Mouse (Mus musculus): ENCODE measurements around the gene Plcxd2. TPM values are rescaled to one million over a fixed set of nuclear protein-coding genes. Genes with fewer than 3 reads are reported as not detected.

The Plcxd2 gene
- polyA plus RNA-seq, 1 experiment from 2014 or later, result 0.20 TPM

DNA sequence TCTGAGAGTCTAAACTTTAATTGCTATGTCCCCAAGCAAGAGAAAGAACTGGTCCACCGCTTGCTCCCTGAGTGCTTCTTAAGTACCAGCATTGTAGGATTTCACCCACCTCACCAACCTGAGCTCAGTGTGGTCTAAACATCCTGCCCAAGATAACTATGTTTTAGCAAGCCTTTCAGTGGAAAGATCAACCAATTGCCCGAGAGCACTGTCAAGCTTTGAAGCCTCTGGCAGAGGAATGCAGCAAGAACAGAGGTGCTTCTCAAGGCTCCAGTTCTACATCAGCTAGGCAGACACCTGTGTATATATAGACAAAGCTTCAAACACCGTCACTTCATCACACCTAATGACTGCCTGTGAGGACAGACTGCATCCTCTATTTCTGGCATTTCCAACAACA is 1.3 kb downstream of the Plcxd2 start:
- Histone ChIP-seq H3K4me2 (replicated peaks; ENCODE audit: low read depth, low read length) (no peak overlapping the region), H3K9me3 (ENCODE audit: low read length) (no peaks in the 10 kb centered on the region), H3K4me1 (ENCODE audit: insufficient read depth, low read depth, low read length) (no peaks in the 10 kb centered on the region; the same call in 1 of the 2 replicates), H3K27me3 (replicated peaks; ENCODE audit: insufficient read depth, low read length) (no peaks in the 10 kb centered on the region), H3K9ac (replicated peaks; ENCODE audit: low read depth) (no peak overlapping the region), H3K27ac (ENCODE audit: low read length) (no peak overlapping the region), H3K4me3 (ENCODE audit: low read depth, low read length) (no peak overlapping the region), H3K36me3 (ENCODE audit: insufficient read depth, low read length) (no peaks in the 10 kb centered on the region)
- DNase-seq (ENCODE audit: low spot score), result no peak
- 48% methylated on average over 3 of the region's 3 CpGs for WGBS
- no peak for ATAC-seq
- TF ChIP-seq CTCF (IDR thresholded peaks at IDR 0.05), result no peak
- no peak for TF ChIP-seq EP300 (IDR thresholded peaks at IDR 0.05)

- Histone ChIP-seq H3K4me2 (replicated peaks; ENCODE audit: low read depth, low read length) (no peak overlapping the region), H3K9ac (replicated peaks; ENCODE audit: low read depth) (no peak overlapping the region), H3K4me1 (ENCODE audit: insufficient read depth, low read depth, low read length) (no peaks in the 10 kb centered on the region; the same call in 1 of the 2 replicates), H3K27ac (ENCODE audit: low read length) (no peak overlapping the region), H3K9me3 (ENCODE audit: low read length) (no peaks in the 10 kb centered on the region), H3K27me3 (replicated peaks; ENCODE audit: insufficient read depth, low read length) (no peaks in the 10 kb centered on the region), H3K4me3 (ENCODE audit: low read depth, low read length) (no peak overlapping the region), H3K36me3 (ENCODE audit: insufficient read depth, low read length) (no peaks in the 10 kb centered on the region)
- TF ChIP-seq EP300 (IDR thresholded peaks at IDR 0.05) (no peak), CTCF (IDR thresholded peaks at IDR 0.05) (no peak)
- no peak for DNase-seq (ENCODE audit: low spot score)
- no peak for ATAC-seq
- 66% methylated on average over 5 of the region's 5 CpGs for WGBS
These were observed 1.9 kb downstream of the Plcxd2 start for GRCm38 (mm10) chr16:46008036-46008605.

DNA sequence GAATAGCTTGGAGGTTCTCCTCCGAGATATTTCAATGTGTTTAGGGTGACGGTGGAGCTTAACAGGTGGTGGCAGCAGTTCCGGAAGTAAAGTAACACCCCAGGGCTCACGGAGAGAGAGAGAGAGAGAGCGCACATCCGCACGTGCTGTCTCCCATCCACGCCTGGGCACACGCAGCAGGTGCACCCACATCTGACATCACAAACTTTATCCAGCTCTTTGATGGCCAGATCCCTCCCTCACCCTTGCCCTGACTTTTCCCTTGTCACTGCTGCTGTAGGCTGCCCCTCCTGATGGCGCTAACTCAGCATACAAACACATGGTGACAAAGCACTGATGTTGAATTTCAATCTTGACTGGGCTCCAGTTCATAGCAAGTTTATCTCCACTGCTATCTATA is 3.8 kb downstream of the Plcxd2 start:
- TF ChIP-seq CTCF (IDR thresholded peaks at IDR 0.05), result no peak
- no peak for TF ChIP-seq EP300 (IDR thresholded peaks at IDR 0.05)
- DNase-seq (ENCODE audit: low spot score) (no peak), ATAC-seq (no peak)
- no peaks in the 10 kb centered on the region for H3K9me3 ChIP-seq (ENCODE audit: low read length)
- no peak overlapping the region for H3K4me3 ChIP-seq (ENCODE audit: low read depth, low read length)
- no peaks in the 10 kb centered on the region for H3K27me3 ChIP-seq (replicated peaks; ENCODE audit: insufficient read depth, low read length)
- H3K4me1 ChIP-seq (ENCODE audit: insufficient read depth, low read depth, low read length), result no peaks in the 10 kb centered on the region; the same call in 1 of the 2 replicates
- H3K27ac ChIP-seq (ENCODE audit: low read length), result no peak overlapping the region
- 78% methylated on average over 10 of the region's 10 CpGs for WGBS
- H3K9ac ChIP-seq (replicated peaks; ENCODE audit: low read depth), result no peak overlapping the region
- no peak overlapping the region for H3K4me2 ChIP-seq (replicated peaks; ENCODE audit: low read depth, low read length)
- no peaks in the 10 kb centered on the region for H3K36me3 ChIP-seq (ENCODE audit: insufficient read depth, low read length)

- no peaks in the 10 kb centered on the region for H3K4me1 ChIP-seq (ENCODE audit: insufficient read depth, low read depth, low read length)
- no peaks in the 10 kb centered on the region for H3K36me3 ChIP-seq (ENCODE audit: insufficient read depth, low read length)
- H3K27ac ChIP-seq (ENCODE audit: low read length), result no peak overlapping the region
- no peak overlapping the region for H3K4me3 ChIP-seq (ENCODE audit: low read depth, low read length)
- no peaks in the 10 kb centered on the region for H3K27me3 ChIP-seq (replicated peaks; ENCODE audit: insufficient read depth, low read length)
- no peak overlapping the region for H3K4me2 ChIP-seq (replicated peaks; ENCODE audit: low read depth, low read length)
- ATAC-seq (no peak), DNase-seq (ENCODE audit: low spot score) (no peak)
- H3K9me3 ChIP-seq (ENCODE audit: low read length), result no peaks in the 10 kb centered on the region
- TF ChIP-seq EP300 (IDR thresholded peaks at IDR 0.05), result no peak
- TF ChIP-seq CTCF (IDR thresholded peaks at IDR 0.05), result no peak
- WGBS, result 81% methylated on average over 10 of the region's 10 CpGs
- H3K9ac ChIP-seq (replicated peaks; ENCODE audit: low read depth), result no peak overlapping the region
These were observed 8.4 kb downstream of the Plcxd2 start for GRCm38 (mm10) chr16:46001550-46002166.

GRCm38 (mm10) chr16:46000976-46001375 is 9.0 kb downstream of the Plcxd2 start:
- Histone ChIP-seq H3K36me3 (ENCODE audit: insufficient read depth, low read length) (no peaks in the 10 kb centered on the region), H3K9me3 (ENCODE audit: low read length) (no peaks in the 10 kb centered on the region), H3K4me2 (replicated peaks; ENCODE audit: low read depth, low read length) (no peak overlapping the region), H3K27me3 (replicated peaks; ENCODE audit: insufficient read depth, low read length) (no peaks in the 10 kb centered on the region), H3K27ac (ENCODE audit: low read length) (no peak overlapping the region), H3K4me1 (ENCODE audit: insufficient read depth, low read depth, low read length) (no peaks in the 10 kb centered on the region), H3K9ac (replicated peaks; ENCODE audit: low read depth) (no peak overlapping the region), H3K4me3 (ENCODE audit: low read depth, low read length) (no peak overlapping the region)
- no peak for ATAC-seq
- TF ChIP-seq CTCF (IDR thresholded peaks at IDR 0.05) (no peak), EP300 (IDR thresholded peaks at IDR 0.05) (no peak)
- DNase-seq (ENCODE audit: low spot score), result no peak
- WGBS, result 90% methylated on average over 3 of the region's 3 CpGs

GRCm38 (mm10) chr16:45999374-46000191 is 10.4 kb downstream of the Plcxd2 start:
- Histone ChIP-seq H3K9ac (replicated peaks; ENCODE audit: low read depth) (no peak overlapping the region), H3K36me3 (ENCODE audit: insufficient read depth, low read length) (no peaks in the 10 kb centered on the region), H3K4me2 (replicated peaks; ENCODE audit: low read depth, low read length) (no peak overlapping the region), H3K9me3 (ENCODE audit: low read length) (no peaks in the 10 kb centered on the region), H3K4me1 (ENCODE audit: insufficient read depth, low read depth, low read length) (no peaks in the 10 kb centered on the region), H3K4me3 (ENCODE audit: low read depth, low read length) (no peak overlapping the region), H3K27me3 (replicated peaks; ENCODE audit: insufficient read depth, low read length) (no peaks in the 10 kb centered on the region), H3K27ac (ENCODE audit: low read length) (no peak overlapping the region)
- TF ChIP-seq EP300 (IDR thresholded peaks at IDR 0.05), result no peak
- no peak for TF ChIP-seq CTCF (IDR thresholded peaks at IDR 0.05)
- WGBS, result 73% methylated on average over 10 of the region's 10 CpGs
- ATAC-seq (no peak), DNase-seq (ENCODE audit: low spot score) (no peak)
